Mouse (Mus musculus) frontal cortex, adult (tissue): Measurements from ENCODE around the gene Ccm2.
A peak's percentile ranks its signal among the peaks of the same experiment; 100 is the strongest.

Source experiments
- ATAC-seq: cut with Nextera tagmentation; 2 replicates; pipeline ENCODE4 v1.9.2; 2017; ENCODE audit warnings: mild to moderate bottlenecking, moderate library complexity, mixed read lengths; ENCODE audit not compliant: low TSS enrichment

The Ccm2 gene

DNA sequence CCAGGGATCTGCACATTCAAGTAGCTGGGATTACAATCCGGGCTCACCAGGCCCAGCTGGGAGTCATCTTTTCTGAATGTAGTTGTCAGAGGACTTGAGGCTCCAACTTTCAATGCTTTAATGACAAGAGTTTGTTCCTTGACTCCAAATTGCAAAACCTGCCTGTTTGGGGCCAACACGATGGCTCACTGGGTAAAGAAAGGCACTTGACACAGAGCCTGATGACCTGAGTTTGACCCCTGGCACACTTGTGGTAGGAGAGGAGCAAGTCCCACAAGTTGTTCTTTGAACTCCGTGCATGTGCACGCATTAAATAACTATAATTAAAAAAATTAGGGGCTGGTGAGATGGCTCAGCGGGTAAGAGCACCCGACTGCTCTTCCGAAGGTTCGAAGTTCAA lies 16.7 kb upstream of the Ccm2 start:
- no peak for ATAC-seq

DNA sequence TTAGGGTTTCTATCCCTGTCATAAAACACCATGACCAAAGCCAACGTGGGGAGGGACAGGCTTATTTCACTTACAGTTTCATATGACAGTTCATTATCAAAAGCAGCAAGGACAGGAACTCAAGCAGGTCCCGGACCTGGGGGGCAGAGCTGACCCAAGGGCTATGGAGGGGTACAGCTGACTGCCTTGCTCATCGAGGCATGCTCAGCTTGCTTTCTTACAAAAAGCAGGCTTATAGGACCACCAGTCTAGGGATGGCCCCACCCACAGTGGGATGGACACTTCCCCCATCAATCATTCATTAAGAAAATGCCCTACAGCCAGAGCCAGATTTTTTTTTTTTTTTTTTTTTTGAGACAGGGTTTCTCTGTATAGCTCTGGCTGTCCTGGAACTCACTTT lies 15.9 kb upstream of the Ccm2 start:
- ATAC-seq: no peak

DNA sequence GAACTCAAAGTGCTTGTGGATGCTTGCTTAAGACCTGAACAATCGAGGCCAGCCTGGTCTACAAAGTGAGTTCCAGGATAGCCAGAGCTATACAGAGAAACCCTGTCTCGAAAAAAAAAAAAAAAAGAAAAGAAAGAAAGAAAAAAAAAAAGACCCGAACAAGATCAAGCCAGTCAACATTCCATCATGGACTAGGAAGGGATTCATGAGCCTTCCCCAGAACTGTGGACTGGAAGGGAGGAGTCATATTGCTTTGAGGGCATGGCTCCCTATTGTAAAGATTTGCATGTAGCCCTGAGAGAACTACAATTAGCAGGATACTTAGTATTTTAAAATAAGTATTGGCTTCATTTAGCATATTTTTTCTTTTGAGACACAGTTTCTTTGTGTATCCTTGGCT lies 2.0 kb upstream of the Ccm2 start:
- no peak for ATAC-seq

DNA sequence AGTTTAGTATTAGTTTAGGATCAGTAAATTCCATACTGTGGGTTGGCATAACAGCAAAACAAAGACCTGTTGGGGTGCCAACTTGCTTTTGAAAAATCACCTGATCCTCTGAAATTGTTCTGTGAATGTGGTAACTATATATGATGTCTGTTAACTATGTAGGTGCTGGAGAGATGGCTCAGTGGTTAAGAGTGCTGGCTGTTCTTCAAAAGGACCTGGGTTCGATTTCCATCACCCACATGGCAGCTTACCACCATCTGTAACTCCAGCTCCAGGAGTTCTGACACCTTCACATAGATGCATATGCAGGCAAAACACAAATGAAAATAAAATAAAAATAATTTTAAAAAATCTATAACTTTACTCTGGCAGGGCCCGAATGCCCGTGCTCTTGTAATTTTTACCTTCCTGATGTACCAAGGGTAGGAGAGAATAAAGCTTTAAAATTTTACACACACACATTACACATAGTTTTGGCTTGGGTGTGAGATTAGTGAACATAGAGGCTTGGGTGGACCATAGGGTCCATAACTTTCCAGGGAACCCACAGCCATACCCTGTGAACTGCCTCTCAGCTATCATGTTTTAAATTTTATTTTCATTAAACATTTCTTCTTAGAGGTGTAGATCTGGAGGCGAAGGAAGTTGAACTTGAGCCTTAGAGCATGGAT lies 1.4 kb upstream of the Ccm2 start:
- ATAC-seq: no peak

DNA sequence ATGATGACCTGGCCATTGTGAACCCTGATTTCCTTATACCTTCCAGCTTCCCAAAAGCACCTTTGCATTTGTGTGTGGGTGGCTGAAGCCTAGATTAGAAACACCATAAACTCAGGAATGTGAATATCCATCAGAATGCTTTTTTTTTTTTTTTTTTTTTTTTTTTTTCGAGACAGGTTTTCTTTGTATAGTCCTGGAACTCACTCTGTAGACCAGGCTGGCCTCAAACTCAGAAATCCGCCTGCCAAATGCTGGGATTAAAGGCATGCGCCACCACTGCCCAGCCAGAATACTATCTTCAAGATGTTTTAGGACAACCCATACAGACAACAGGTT lies 862 bp upstream of the Ccm2 start:
- ATAC-seq: no peak

DNA sequence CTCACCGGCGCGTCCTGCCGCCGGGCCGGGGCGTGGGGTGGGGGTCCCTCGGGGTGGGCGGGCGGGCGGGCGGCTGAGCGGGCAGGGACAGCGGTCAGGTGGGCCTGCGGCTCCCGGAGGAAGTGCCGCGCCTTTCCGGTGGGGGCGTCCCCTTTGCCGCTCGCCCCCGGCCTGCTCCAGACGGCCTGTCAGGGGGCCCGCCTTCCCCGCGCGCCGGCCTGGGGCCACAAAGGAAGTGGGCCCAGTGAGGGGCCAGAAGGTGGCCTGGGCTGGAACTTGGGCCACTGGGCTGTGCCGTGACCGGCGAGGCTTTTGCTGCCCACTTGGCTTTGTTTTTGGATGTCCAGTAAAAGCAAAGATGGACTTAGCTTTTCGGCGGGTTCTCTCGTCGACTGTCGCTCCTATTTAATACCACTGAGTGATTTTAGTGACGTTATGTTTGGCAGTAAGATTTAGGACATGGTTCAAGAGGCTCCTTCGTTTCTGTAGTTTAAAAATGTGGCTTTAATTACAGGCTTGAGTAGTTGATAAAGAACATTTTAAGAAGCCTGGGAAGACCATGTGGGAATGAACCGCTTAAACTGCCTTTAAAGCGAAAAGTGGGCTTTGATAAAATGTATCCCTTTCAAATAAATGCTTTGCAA lies 472 bp downstream of the Ccm2 start:
- peak; percentile 17; the same call in 1 of the 2 replicates for ATAC-seq

DNA sequence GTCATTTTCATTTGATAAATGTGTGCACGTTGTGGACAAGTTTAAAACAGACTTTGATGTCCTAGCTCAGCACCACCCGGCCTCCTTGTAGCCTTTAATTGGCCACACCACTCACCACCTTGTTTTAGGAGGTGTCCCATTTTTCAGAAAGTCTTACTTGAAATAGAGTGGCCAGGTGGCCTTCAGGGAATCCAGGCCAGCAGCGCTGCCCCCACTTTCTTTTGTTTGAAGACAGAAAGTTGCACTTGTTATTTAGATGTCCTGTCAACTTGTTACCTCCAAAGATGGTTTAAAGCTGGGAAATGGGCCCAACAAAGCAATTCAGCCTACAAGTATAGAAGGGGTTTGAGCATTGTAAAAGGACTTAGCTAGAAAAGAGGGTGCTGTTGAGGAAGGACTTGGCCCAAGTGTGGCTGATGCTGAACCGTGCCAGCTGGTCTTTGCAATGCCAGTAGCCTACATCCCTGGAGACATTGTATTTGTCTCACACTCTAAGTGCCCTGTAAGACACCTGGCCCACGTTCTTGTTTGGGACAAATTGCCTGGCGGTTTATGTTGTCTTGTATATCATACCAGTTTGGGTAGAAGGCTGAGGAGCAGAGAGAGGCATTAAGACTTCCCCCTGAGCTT lies 1.1 kb downstream of the Ccm2 start:
- ATAC-seq: no peak

DNA sequence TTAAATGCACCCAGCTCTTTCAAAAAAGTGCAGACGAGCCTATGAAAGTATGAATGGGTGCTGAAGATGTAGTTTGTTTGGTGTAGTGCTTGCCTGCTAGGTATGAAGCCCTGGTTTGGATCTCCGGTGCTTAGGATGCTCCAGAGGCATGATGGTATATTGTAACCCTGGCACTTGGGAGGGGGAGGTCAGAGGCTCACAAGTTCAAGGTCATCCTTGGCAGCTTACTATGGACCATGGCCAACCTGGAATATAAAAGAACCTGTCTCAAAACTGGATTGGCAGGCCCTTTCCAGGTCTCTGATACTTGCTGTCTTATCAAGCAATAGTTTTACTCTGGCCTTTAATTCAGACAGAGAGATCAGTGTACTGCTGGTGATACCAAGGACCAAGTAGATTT lies 3.1 kb downstream of the Ccm2 start:
- ATAC-seq: no peak

DNA sequence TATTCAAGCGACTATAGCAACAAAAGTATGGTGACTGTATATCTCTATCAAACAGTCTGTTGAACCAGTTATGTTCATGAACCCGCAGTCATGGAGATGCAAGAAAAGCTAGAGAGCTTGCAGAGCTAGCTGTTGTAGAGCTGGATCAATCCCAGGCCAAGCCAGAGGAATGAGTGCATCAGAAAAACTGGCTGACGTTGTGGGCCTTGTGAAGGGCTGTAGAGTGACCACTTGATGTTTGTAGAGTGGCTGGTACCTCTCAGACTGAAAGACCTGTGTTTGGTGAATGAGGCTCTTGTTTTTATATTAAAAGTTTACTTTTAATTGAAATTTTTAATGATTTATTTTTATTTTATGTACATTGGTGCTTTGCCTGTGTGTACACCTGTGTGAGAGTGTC lies 3.5 kb downstream of the Ccm2 start:
- ATAC-seq: no peak

DNA sequence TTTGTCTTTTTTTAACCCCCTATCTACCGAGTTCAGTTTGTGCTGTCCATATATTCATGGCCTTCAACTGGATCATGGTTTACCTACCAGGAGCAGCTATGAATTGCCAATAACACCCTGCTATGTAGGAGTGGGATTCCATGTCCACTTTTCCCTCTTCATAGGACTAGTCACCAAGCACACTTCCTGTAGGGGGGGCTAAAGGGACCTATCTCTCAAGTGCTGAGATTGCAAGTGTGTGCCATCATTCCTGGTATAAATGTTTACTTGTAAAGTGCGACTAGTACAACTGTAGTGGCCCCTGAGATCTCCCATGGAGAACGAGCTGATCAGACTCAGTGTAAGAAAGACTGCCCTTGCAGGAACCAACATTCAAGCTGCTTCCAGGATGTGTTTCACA lies 11.5 kb downstream of the Ccm2 start:
- no peak for ATAC-seq

DNA sequence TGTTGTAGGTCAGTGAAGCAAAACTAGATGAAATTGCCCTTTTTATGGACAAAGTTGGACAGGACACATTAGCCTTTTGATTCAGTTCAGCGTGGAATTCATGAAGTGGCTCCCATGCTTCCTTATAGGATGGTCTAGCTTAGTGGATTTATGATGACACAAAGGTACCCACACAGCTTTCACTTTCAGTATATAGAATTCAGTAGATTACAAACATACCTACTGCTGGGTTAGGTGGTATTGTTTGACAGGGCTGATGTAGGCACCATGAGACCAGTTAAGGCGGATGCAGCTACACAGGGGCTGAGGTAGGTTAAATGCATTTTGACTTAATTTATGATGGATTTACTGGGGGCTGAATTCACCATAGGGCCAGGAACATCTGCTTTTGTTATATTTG lies 13.3 kb downstream of the Ccm2 start:
- no peak for ATAC-seq

DNA sequence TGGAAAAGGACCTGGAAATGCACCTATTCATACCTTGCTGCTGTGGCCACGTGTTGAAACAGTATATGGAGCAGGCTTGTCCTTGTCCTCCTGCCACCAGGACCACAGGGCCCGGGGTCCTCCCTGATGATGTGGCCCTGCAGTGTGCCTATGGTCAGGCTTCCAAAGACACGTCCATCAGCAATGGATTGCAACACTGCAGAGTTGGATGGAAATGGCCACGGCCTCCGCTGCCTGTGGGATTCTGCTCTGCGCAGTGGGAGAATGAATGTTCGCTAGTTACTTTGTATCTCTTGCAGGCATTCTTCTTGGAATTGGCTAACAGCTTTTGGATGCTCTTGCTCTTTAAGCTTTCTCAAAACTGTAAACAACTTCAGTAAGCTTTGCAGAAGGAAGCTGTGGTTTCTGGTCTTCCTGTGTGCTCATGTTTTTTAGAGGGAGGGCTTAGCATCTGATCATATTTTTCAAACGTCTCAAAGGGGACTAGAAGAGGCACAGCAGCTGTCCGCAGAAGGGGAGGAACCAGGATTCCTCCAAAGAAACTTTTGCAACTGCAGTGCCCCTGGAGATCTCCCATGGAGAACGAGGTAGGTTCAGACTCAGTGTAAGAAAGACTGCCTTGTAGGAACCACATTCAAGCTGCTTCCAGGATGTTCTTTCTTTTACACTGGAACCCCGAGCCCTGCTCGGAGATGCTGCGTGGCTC lies 14.1 kb downstream of the Ccm2 start:
- no peak for ATAC-seq

DNA sequence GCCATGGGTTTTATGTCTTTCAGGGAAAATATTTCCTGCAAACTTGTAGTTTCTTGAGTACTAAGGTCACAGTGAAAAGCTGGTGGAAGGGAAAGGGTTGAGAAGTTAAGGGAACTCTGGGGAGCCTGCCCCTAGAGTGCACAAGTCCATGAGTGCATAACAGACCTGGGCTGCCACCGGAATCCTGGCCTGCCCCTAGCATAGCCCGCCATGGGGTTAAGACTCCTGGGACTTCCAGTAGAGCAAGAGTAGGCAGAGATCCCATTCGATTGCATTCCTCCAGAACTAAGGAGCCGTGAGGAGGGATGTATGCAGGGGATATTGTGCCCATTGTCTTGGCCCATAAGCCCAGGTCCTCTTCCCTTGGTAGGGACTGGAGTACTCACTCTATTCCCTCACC lies 14.8 kb downstream of the Ccm2 start:
- no peak for ATAC-seq

DNA sequence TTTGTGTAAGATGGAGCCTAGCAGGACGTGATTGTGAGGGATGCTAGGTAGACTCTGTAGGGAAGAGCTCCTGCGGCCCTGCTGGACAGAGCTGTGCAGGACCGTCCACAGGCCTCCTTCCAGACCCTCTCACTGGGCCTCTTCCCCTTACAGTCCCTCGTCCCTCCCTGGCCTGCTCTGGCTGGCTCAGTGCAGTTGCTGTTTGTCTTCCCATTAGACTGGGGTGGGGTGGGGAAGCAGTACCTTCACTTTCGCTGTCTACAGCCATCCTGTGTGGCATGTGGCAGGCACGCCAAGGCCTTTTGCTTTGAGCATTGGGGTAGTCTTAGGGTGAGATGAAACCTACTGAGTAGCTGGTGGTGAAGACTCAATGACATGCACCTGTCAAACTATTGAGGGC lies 15.7 kb downstream of the Ccm2 start:
- ATAC-seq: no peak

DNA sequence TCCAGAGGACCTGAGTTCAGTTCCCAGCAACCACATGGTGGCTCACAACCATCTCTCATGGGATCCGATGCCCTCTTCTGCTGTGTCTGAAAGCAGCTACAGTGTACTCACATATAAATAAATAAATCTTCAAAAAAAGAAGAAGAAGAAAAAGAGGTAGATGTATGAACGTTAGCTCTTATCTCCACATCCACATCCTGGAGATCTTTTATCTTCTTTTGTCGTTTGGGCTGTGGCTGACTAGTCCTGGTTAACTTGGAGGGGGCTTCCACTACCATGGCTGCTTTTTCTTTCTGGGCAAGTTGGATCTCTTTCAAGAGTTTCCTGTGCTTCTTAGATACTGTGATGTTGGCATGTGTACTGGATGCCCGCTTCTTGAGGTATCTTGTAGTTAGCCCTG lies 16.5 kb downstream of the Ccm2 start:
- no peak for ATAC-seq

DNA sequence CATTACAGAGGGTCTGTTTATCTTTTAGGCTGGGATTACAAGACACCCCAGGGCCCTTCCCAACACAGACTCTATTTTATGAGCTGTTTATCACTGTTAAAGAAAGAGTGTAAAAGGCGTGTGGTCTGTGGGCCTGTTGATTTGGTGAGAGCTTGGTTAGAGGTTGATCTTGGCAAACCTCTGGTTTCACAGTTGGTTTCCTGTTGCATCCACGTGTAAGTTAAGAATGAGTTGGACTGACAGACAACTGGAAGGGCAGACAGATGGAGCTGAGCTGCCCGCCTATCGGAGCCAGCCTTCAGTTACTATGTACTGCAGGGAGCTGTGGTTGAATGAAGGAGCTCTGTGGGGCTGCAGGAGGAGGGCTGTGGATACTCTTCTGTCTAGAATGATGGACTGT lies 19.8 kb downstream of the Ccm2 start:
- ATAC-seq: no peak

DNA sequence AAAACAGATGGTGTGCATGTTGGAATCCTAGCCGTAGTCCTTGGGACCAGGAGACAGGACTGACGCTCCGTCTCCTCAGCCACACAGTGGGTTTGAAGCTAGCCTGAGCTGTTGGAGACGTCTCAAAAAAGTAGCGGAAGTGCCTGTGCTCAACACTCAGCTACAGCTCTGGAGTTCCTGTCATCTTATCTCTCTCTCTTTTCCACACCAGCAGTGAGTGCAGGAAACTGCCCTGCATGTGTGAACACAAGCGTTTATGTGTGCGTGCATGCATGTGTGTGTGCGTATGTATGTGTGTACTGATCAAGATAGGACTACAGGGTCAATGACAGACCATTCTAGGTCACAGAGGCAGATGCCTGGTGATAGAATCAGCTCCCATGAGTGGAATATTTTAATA lies 21.3 kb downstream of the Ccm2 start:
- 0 out of 2 replicates have a peak, but pooled peaks have one; percentile 10 for ATAC-seq

DNA sequence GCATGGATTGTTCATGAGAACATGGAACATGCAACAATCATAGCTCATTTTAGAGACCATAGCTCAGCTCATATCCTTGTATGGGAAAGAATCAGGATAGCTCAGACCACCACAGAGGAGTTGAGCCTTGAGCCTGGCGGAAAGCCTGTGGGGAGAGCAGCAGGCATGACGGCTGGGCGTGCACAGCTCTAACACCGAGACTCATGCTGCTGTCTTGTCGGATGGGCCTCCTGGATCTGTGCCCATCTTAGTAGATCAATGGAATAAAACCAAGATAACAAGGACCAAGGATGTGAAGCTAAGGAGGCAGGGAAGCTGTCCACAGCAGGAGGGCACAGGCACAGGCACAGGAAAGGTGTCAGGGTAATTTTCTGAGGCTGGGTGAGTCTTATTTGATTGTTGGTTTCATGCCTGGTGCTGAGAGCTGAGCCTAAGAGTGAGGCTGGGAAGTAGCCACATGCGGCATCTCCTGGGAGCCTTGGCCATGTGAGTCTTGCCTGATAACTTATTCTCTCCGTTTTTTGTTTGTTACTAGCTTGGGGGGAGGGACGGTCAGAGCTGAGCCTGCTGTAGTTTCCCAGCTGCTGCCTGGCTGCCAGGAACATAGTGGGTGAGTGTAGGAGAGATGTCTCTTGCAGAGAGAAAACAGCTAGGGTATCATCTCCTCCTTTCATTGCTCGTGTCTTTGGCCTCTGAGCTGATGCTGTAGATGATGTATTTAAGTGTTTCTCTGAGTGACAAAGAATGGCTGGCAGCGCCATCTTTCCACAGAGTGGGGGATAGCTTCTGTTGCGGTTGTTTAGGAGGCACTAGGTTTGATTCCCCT lies 22.1 kb downstream of the Ccm2 start:
- ATAC-seq: peak; percentile 86

DNA sequence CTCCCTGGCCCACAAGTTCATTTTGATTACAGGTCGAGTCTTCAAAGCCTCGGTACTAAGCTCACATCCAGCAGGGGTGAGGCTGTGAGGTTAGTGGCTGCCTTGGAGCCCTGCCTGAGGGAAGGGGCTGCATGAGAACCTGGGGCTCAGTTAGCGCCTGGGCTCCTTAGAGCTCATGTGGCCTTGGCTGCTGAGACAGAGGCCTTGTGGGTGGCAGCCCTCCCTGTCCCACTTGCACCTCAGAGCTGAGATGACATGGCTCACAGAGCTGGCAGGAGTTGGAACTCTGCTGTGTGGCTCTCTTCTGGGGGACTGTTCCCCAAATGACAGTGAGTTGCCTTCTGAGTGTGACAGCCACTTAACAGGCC lies 22.7 kb downstream of the Ccm2 start:
- ATAC-seq: peak; percentile 21; the same call in 1 of the 2 replicates

DNA sequence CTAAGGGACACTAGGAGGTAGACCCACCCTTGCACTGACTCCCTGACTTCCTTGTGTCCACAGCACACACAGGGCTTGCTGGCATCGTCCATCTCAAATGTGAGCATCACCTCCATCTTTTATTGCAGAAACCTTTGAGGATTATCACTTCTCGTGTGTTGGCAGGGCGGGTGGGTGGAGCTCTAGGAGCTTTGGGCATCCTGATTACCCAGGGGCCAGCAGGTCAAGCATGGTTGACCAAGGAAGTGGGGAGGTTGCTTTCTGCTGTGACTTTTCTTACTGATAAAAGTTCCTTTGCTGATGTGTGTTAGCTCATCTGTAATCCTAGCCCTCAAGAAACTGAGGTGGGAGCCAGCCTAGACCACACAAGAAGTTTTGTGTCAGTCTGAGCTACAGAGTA lies 29.5 kb downstream of the Ccm2 start:
- ATAC-seq: no peak

DNA sequence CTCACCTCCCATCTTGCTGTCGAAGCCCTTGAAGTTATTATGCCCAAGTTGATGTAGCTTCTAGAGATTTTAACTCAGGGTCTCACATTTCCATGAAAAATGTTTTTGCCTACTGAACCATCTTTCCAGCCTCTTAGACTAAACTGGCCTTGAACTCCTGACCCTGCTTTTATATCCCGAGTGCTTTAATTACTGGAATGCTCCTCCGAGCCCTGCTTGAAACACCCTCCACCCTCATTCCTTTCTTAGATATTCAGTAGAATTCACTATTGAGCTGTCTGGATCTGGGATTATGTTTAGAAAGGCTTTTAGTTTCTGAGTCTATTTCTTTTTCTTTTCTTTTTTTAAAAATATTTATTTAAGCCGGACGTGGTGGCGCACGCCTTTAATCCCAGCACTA lies 32.7 kb downstream of the Ccm2 start:
- no peak for ATAC-seq

DNA sequence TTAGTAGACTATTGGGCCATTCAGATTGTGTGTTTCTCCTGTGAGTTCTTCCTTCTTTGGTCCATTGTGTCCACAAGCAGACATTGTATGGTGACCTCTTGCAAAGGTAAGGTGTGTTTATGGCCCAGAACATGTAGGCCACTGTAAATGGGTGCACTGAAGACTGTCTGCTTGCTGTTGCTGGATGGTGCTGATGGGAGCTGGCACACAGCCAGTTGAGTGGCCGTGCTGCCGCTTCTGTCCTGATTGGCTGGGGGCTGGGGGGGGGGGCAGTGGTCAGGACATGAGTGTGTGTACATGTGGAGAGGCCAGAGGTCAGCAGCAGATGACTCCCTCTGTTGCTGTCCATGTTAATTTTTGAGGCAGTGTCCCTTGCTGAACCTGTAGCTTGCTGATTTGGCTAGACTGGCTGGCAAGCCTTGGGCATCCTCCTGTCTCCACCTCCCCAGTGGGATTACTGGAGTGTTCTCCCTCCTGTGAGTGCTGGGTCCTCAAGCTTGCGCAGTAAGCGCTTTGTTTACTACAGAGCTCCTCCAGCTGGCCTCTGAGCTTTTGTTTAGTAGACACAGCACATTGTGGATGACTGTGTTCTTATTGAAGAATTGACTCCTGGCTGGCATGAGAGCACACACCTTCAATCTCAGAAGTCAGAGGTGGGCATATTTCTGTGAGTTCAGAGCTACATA lies 33.5 kb downstream of the Ccm2 start:
- ATAC-seq: no peak
